Mouse (Mus musculus) bone marrow, adult 2 months (tissue): ENCODE measurements around the gene Man1c1. TPM values are rescaled to one million over a fixed set of nuclear protein-coding genes. Genes with fewer than 3 reads are reported as not detected.
A peak's percentile ranks its signal among the peaks of the same experiment; 100 is the strongest.

ENCODE experiments used
- H3K27ac ChIP-seq: fragments of 200-500 bp; 2 replicates; pipeline ENCODE4 v1.5.1; 2012; ENCODE audit warnings: low read depth, mild to moderate bottlenecking, control low read depth, inconsistent platforms, low read length; ENCODE audit not compliant: control insufficient read depth, poor library complexity, insufficient read depth
- H3K4me1 ChIP-seq: fragments of 200-500 bp; 2 replicates; pipeline ENCODE4 v1.6.1; 2011; ENCODE audit warnings: low read length; ENCODE audit not compliant: control insufficient read depth, insufficient read depth
- H3K4me3 ChIP-seq: fragments of 200-500 bp; replicated peaks from 2 replicates; pipeline ENCODE3; 2011; ENCODE audit warnings: mild to moderate bottlenecking, low read depth, low read length, control low read depth; ENCODE audit not compliant: control insufficient read depth
- CTCF ChIP-seq: fragments of 200-500 bp; IDR thresholded peaks from 2 replicates; pipeline ENCODE4 v1.5.1; 2011; ENCODE audit warnings: low read length, control low read depth; ENCODE audit not compliant: control insufficient read depth, insufficient read depth
- POLR2A ChIP-seq: fragments of 200-500 bp; IDR thresholded peaks from 2 replicates; pipeline ENCODE4 v1.6.1; 2011; ENCODE audit warnings: low read depth, mild to moderate bottlenecking, control low read depth, low read length, borderline replicate concordance; ENCODE audit not compliant: control insufficient read depth
- WGBS: fragments of 180-500 bp; shearing (Covaris S2); methylation state at CpG from one replicate; pipeline ENCODE4 v1.1.7; 2018; 5-methylcytosine and 5-hydroxymethylcytosine counted together
- polyA plus RNA-seq: library from polyadenylated mRNA; stranded (reverse); fragments of >200 nt; gene quantifications from 2 replicates; pipeline ENCODE4 v1.2.4, GENCODE M21; 2011; ENCODE audit warnings: low replicate concordance; ENCODE audit not compliant: missing spikeins, insufficient read depth, insufficient read length

Man1c1 gene
- polyA plus RNA-seq, 1 experiment: 7.3 TPM

DNA sequence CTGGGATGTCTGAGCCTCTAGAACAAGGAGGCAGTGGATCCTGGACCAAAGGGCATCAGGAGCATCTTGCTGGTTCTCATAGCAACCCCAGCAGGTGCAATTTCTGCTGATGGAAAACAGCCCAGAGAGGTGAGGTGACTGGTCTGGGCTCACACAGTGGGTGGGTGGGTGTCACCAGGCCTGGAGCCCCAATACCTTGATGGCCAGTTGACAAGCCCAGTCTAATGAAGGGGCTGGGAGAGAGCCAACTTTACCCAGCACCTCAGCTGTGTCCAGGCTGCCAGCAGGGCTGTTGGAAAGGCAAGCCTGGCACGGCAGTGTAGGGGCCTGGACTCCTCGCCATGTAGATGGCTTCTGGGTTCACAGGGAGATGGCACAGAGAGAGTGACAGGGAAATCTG lies 142.1 kb downstream of the Man1c1 start:
- Histone ChIP-seq H3K4me1 (peaks cover 2% of the 10 kb centered on the region; the same call in 1 of the 2 replicates), H3K27ac (no peak overlapping the region), H3K4me3 (no peak overlapping the region)
- no peak for TF ChIP-seq CTCF
- TF ChIP-seq POLR2A: no peak
- 84% methylated on average over 2 of the region's 2 CpGs for WGBS

DNA sequence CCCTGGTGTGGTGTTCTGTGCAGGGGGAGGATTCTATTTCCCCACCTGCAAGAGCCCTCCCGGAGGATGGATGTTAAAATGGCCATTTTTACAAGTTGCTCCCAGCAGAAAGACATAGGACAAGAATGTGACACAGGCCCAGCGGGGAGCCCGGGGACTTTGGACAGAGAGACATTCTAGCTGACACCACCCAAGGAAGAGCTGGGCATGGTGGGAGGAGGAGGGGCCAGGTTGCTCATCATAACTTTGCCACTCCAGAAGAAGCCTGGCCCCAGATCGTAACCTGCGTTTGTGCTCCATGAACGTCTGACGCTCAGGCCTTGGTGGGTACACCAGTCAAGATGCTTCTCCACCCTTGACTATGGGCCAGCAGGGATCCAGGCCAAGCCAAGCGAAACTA lies 143.4 kb downstream of the Man1c1 start:
- no peak overlapping the region for H3K27ac ChIP-seq
- TF ChIP-seq CTCF (no peak), POLR2A (no peak)
- H3K4me1 ChIP-seq: peaks cover 2% of the 10 kb centered on the region; the same call in 1 of the 2 replicates
- WGBS: 88% methylated on average over 8 of the region's 8 CpGs
- H3K4me3 ChIP-seq: no peak overlapping the region

DNA sequence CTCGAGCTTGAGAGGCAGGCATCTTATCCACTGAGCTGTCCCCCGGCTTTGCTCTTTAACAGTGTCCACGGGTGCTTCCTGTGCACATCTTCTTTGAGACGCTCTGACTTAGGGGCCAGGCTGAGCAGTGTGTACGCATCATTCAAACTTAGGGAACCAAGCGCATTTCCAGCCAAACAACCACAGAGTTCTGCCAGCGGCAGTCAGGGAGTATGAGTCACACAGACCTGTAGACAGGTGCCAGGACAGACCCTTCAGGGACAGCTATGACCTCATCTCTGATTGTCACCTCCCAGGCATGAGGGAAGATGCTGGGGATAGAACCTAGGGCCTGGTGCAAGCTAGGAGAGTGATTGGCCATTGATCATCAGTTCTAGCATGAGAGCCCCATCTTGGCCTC lies 144.9 kb downstream of the Man1c1 start:
- TF ChIP-seq CTCF (no peak), POLR2A (no peak)
- H3K4me3 ChIP-seq: no peak overlapping the region
- H3K27ac ChIP-seq: peak overlapping the region; percentile 60
- peaks cover 2% of the 10 kb centered on the region; the same call in 1 of the 2 replicates for H3K4me1 ChIP-seq
- 24% methylated on average over 7 of the region's 7 CpGs for WGBS

DNA sequence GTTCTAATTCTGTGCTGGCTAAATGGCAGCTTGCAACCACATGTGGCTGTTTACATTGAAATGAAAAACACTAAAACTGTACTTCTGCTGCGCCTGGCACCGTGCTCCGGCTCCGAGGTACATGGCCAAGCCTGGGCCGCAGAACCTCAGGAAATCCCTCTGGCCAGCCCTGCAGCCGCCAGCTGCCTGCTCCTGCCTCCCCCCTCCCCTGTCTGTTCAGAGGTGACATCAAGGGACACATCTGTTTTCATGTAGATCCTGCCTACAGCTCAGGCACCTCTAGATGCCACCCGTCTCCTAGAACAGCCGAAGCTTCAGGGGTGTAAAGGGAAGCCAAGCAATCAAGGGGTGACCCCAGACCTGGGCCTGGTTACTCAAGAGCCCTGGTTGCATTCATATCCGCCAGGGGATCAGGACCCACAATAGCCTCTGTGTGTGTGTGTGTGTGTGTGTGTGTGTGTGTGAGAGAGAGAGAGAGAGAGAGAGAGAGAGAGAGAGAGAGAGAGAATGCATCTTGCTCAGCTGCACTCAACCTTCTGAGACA lies 145.4 kb downstream of the Man1c1 start:
- Histone ChIP-seq H3K4me1 (peaks cover 2% of the 10 kb centered on the region; the same call in 1 of the 2 replicates), H3K27ac (peak overlapping the region; percentile 60), H3K4me3 (no peak overlapping the region)
- TF ChIP-seq CTCF (no peak), POLR2A (no peak)
- 12% methylated on average over 9 of the region's 9 CpGs for WGBS

DNA sequence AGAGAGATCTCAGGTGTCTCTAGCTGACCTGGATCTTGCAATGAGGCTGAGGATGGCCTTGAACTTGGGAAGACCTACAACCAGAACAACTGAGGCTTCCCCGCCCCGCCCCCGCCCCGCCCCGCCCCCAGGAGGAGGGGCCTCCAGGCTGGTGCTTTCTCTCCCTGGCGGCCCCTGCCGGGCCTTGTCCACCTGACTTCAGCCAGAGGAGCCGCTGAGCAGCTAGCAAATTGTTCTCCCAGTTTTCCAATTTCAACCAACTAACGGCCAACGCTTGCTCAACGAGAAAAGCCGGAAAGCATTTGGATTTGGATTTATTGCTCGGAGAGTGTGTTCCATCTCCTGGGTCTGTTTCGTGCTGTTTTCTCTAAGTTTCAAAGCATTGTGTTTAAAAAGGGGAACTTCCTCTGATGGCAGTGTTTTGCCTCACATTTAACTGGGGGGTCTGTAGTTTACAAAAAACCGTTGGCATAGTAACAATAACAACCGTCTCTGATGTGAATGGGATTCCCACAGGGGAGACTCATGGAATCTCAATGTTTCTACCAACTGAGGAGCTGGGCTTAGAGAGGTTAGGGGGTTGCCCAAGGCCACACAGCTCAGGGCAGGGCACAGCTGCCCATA lies 146.4 kb downstream of the Man1c1 start:
- 4% methylated on average over 15 of the region's 16 CpGs for WGBS
- H3K27ac ChIP-seq: peak overlapping the region; percentile 67
- TF ChIP-seq CTCF (no peak), POLR2A (peak; percentile 9; the same call in 1 of the 2 replicates)
- no peak overlapping the region for H3K4me3 ChIP-seq
- peaks cover 2% of the 10 kb centered on the region; the same call in 1 of the 2 replicates for H3K4me1 ChIP-seq

DNA sequence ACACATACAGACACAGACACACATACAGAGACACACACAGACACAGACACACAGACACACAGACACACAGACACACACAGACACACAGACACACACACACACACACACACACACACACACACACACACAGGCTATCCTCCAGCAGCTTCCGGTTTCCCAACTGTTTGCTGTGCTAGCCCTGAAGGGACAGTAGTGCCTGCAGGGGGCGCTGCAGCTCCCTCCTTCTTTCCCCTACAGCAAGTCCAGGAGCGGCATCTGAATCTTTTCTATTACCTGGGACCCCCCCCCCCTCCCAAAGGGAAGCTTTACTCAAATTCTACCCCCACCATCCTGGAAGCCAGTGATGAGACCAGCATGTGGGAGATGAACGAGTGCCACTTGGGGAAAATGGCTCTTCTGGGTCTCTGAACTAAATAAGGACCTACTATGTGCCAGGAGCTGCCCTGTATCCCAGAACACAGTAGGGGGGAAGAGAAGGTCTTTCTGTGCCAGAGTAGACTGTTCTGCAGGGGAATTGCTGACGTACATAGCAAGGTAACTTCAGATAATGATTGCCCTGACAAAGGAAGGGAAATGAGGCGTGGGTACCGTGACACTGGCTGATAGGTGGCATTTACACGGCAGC lies 148.0 kb downstream of the Man1c1 start:
- WGBS: 51% methylated on average over 8 of the region's 8 CpGs
- TF ChIP-seq POLR2A: no peak
- TF ChIP-seq CTCF: peak; percentile 44
- Histone ChIP-seq H3K4me3 (no peak overlapping the region), H3K4me1 (peaks cover 4% of the 10 kb centered on the region; the same call in 1 of the 2 replicates), H3K27ac (no peak overlapping the region)

GRCm38 (mm10) chr4:134553631-134554030 lies 150.5 kb downstream of the Man1c1 start:
- Histone ChIP-seq H3K4me1 (peaks cover 4% of the 10 kb centered on the region; the same call in 1 of the 2 replicates), H3K27ac (no peak overlapping the region), H3K4me3 (no peak overlapping the region)
- TF ChIP-seq CTCF (no peak), POLR2A (no peak)
- 88% methylated on average over 1 of the region's 1 CpGs for WGBS

GRCm38 (mm10) chr4:134551494-134552316 lies 152.4 kb downstream of the Man1c1 start, which contains the start of gene Selenon:
Gene Selenon, minus strand, starts transcription at chr4:134552166.
- peaks cover 2% of the 10 kb centered on the region; the same call in 1 of the 2 replicates for H3K4me1 ChIP-seq
- peak within 1 kb of the TSS; percentile 20; the same call in 1 of the 2 replicates for H3K27ac ChIP-seq
- TF ChIP-seq POLR2A (no peak), CTCF (no peak)
- peak within 1 kb of the TSS; percentile 50 for H3K4me3 ChIP-seq
- WGBS: 8% methylated on average over 66 of the region's 67 CpGs
